Comparison of ENCODE assay signal across 12 mouse cellular contexts in genomic region chr14:25857168-25857621, GRCm38 (mm10). TPM values are rescaled to one million over a fixed set of nuclear protein-coding genes. Genes with fewer than 3 reads are reported as not detected.
DNase-seq lines count a peak whose midpoint lies in the region; ATAC-seq and TF ChIP-seq lines count a peak whose summit lies in the region.
"Had no signal": no experiment of that assay in that cellular context is flagged by ENCODE, and none has a peak within 500 bp of the region (broad histone marks: within the 10 kb centered on the region; RNA-seq: fewer than 3 reads in every experiment).

No protein-coding gene starts in this region.

- peak; percentile 60 for ATAC-seq in intestine, embryonic 15.5 days
- 0 out of 2 replicates have a peak, but pooled peaks have one; percentile 7 for ATAC-seq in megakaryocyte-erythroid progenitor cell, adult 5-6 weeks (replicated peaks; ENCODE audit: low FRiP score, low TSS enrichment, poor library complexity, severe bottlenecking)
- ATAC-seq: hindbrain, embryonic 16.5 days had no signal

- H3K4me3 ChIP-seq in gastrocnemius, adult 2 months: no peak overlapping the region
- H3K4me3 ChIP-seq in intestine, embryonic 15.5 days (replicated peaks): no peak overlapping the region
- H3K4me3 ChIP-seq in forebrain, embryonic 10.5 days: no peak overlapping the region

- no peak overlapping the region for H3K9ac ChIP-seq in intestine, embryonic 15.5 days

- H3K36me3 ChIP-seq in intestine, embryonic 15.5 days: no peaks in the 10 kb centered on the region
- H3K36me3 ChIP-seq in forebrain, embryonic 10.5 days (replicated peaks): no peaks in the 10 kb centered on the region

- DNase-seq in gastrocnemius, adult 2 months: peak; percentile 11
- DNase-seq in gastrocnemius, postnatal 25 days: no peak
- DNase-seq in CD4-positive helper T cell, adult 2 months (ENCODE audit: low read depth, low spot score): peak; percentile 68
- DNase-seq in ovary, postnatal 36 days (ENCODE audit: low spot score): no peak
- DNase-seq in forebrain, embryonic 10.5 days (ENCODE audit: extremely low spot score, low spot score): no peak
- DNase-seq in gastrocnemius, postnatal 36 days: no peak

- intact Hi-C loops in gastrocnemius, adult 2 months (cut with DNase I): no loop called here
- intact Hi-C loops in gastrocnemius, postnatal 36 days (cut with DNase I): no loop called here

- H3K9me3 ChIP-seq in intestine, embryonic 15.5 days: no peaks in the 10 kb centered on the region
- H3K9me3 ChIP-seq in forebrain, embryonic 10.5 days: no peaks in the 10 kb centered on the region

- H3K4me2 ChIP-seq in intestine, embryonic 15.5 days (replicated peaks): 0 out of 2 replicates have a peak overlapping the region, but pooled peaks have one; percentile 11

- no peak for TF ChIP-seq CTCF in gastrocnemius, adult 2 months (IDR thresholded peaks at IDR 0.05)

- 52% methylated on average over 3 of the region's 3 CpGs for WGBS in intestine, embryonic 15.5 days
- WGBS in forebrain, embryonic 10.5 days: 77% methylated on average over 3 of the region's 3 CpGs

- peaks cover 34% of the 10 kb centered on the region for H3K4me1 ChIP-seq in intestine, embryonic 15.5 days (replicated peaks)
- H3K4me1 ChIP-seq in forebrain, embryonic 10.5 days: peaks cover 12% of the 10 kb centered on the region

- peak overlapping the region; percentile 49; the same call in 1 of the 2 replicates for H3K27ac ChIP-seq in gastrocnemius, adult 2 months
- no peak overlapping the region for H3K27ac ChIP-seq in intestine, embryonic 15.5 days
- H3K27ac ChIP-seq in forebrain, embryonic 10.5 days: no peak overlapping the region

- no peaks in the 10 kb centered on the region for H3K27me3 ChIP-seq in intestine, embryonic 15.5 days (replicated peaks)
- H3K27me3 ChIP-seq in forebrain, embryonic 10.5 days (ENCODE audit: poor library complexity, severe bottlenecking): no peaks in the 10 kb centered on the region

RNA-seq across cellular contexts. Expression of gene Anxa11, which starts 15.2 kb away (rescaled TPM):
- total RNA-seq in gastrocnemius, adult 2 months (2021): 10 to 100 TPM; 97.4 to 99.1 TPM
- 10 to 100 TPM; 79.2 to 96.7 TPM for total RNA-seq in gastrocnemius, postnatal 25 days (2021)
- 71.5 and 72.2 TPM in 2 replicates for polyA plus RNA-seq in intestine, embryonic 15.5 days (2015; fragmentation: Nextera tagmentation; extraction: Ambion mirVana)
- total RNA-seq in megakaryocyte-erythroid progenitor cell, adult 5-6 weeks (2014; fragmentation: Nextera tagmentation): 29.2 and 29.7 TPM in 2 replicates
- total RNA-seq in megakaryocyte-erythroid progenitor cell, adult 5-6 weeks (2017): 5.1 and 6.1 TPM in 2 replicates
- 3.5 and 4.1 TPM in 2 replicates for polyA plus RNA-seq in forebrain, embryonic 10.5 days (2016; fragmentation: Nextera tagmentation; extraction: Ambion mirVana)
- 10 to 100 TPM; 90.7 to 93.7 TPM for total RNA-seq in gastrocnemius, postnatal 36 days (2021)

RNA-seq across cellular contexts. Expression of gene Plac9a, which starts 45.7 kb away (rescaled TPM):
- 1 to 10 TPM; 2.6 to 3.6 TPM for total RNA-seq in gastrocnemius, adult 2 months (2021)
- total RNA-seq in gastrocnemius, postnatal 25 days (2021): 1 to 10 TPM; 1.8 to 2.7 TPM
- 1.9 TPM in 1 of 2 replicates, not detected in the other for polyA plus RNA-seq in intestine, embryonic 15.5 days (2015; fragmentation: Nextera tagmentation; extraction: Ambion mirVana)
- not detected in 2 replicates for total RNA-seq in megakaryocyte-erythroid progenitor cell, adult 5-6 weeks (2014; fragmentation: Nextera tagmentation)
- not detected in 2 replicates for total RNA-seq in megakaryocyte-erythroid progenitor cell, adult 5-6 weeks (2017)
- not detected in 2 replicates for polyA plus RNA-seq in forebrain, embryonic 10.5 days (2016; fragmentation: Nextera tagmentation; extraction: Ambion mirVana)
- total RNA-seq in gastrocnemius, postnatal 36 days (2021): 1 to 10 TPM; 2.1 to 2.9 TPM
- total RNA-seq: left cerebral cortex, postnatal 25 days; midbrain, postnatal 0 days had no signal
- polyA plus RNA-seq: embryonic facial prominence, embryonic 11.5 days; hindbrain, embryonic 16.5 days; midbrain, postnatal 0 days had no signal

Comparison
In these comparisons a context has a peak if more than half of its experiments do, and no peak if none do; other contexts are left out.
1. DNase-seq: peak in gastrocnemius, adult 2 months (single experiment) and CD4-positive helper T cell, adult 2 months (single experiment); none in gastrocnemius, postnatal 25 days (single experiment), ovary, postnatal 36 days (single experiment), forebrain, embryonic 10.5 days (single experiment) and gastrocnemius, postnatal 36 days (0 of 2).